Comparison of ENCODE assay signal across 7 mouse cellular contexts in genomic region chr8:108695242-108695880, GRCm38 (mm10).
DNase-seq lines count a peak whose midpoint lies in the region; ATAC-seq and TF ChIP-seq lines count a peak whose summit lies in the region.

No protein-coding gene starts in this region.

- no peaks in the 10 kb centered on the region for H3K9me3 ChIP-seq in kidney, postnatal 0 days (replicated peaks; ENCODE audit: low read length)
- no peaks in the 10 kb centered on the region for H3K9me3 ChIP-seq in forebrain, embryonic 13.5 days (replicated peaks)
- no peaks in the 10 kb centered on the region for H3K9me3 ChIP-seq in limb, embryonic 10.5 days (replicated peaks)
- no peaks in the 10 kb centered on the region for H3K9me3 ChIP-seq in neural tube, embryonic 15.5 days (replicated peaks)

- TF ChIP-seq CTCF in kidney, postnatal 0 days (IDR thresholded peaks at IDR 0.05; ENCODE audit: low read depth): no peak

- H3K27ac ChIP-seq in kidney, postnatal 0 days: no peak overlapping the region
- no peak overlapping the region for H3K27ac ChIP-seq in forebrain, embryonic 13.5 days
- peak overlapping the region; percentile 67 for H3K27ac ChIP-seq in limb, embryonic 10.5 days
- peak overlapping the region; percentile 75; the same call in 1 of the 2 replicates for H3K27ac ChIP-seq in neural tube, embryonic 15.5 days (replicated peaks)

- H3K4me3 ChIP-seq in kidney, postnatal 0 days (replicated peaks; ENCODE audit: low read depth, low read length): peak overlapping the region; percentile 31
- H3K4me3 ChIP-seq in forebrain, embryonic 13.5 days: peak overlapping the region; percentile 26
- peak overlapping the region; percentile 51 for H3K4me3 ChIP-seq in limb, embryonic 10.5 days
- peak overlapping the region; percentile 21 for H3K4me3 ChIP-seq in neural tube, embryonic 15.5 days (replicated peaks)

- H3K27me3 ChIP-seq in kidney, postnatal 0 days (ENCODE audit: insufficient read depth, low read length): peaks cover 55% of the 10 kb centered on the region
- H3K27me3 ChIP-seq in forebrain, embryonic 13.5 days: peaks cover 84% of the 10 kb centered on the region
- H3K27me3 ChIP-seq in limb, embryonic 10.5 days (ENCODE audit: low read depth, poor library complexity, severe bottlenecking): peaks cover 67% of the 10 kb centered on the region
- peaks cover 43% of the 10 kb centered on the region for H3K27me3 ChIP-seq in neural tube, embryonic 15.5 days (replicated peaks)

- no peaks in the 10 kb centered on the region for H3K36me3 ChIP-seq in kidney, postnatal 0 days (ENCODE audit: insufficient read depth, low read length)
- no peaks in the 10 kb centered on the region for H3K36me3 ChIP-seq in forebrain, embryonic 13.5 days (ENCODE audit: poor library complexity, severe bottlenecking)
- H3K36me3 ChIP-seq in limb, embryonic 10.5 days: no peaks in the 10 kb centered on the region
- no peaks in the 10 kb centered on the region for H3K36me3 ChIP-seq in neural tube, embryonic 15.5 days

- H3K9ac ChIP-seq in kidney, postnatal 0 days (ENCODE audit: low read depth, low read length): 0 out of 2 replicates have a peak overlapping the region, but pooled peaks have one; percentile 2
- H3K9ac ChIP-seq in forebrain, embryonic 13.5 days: peak overlapping the region; percentile 43; the same call in 1 of the 2 replicates
- peak overlapping the region; percentile 24 for H3K9ac ChIP-seq in neural tube, embryonic 15.5 days (replicated peaks)

- WGBS in kidney, postnatal 0 days: 13% methylated on average over 32 of the region's 32 CpGs
- WGBS in forebrain, embryonic 13.5 days: 5% methylated on average over 32 of the region's 32 CpGs
- 2% methylated on average over 32 of the region's 32 CpGs for WGBS in limb, embryonic 10.5 days
- 8% methylated on average over 32 of the region's 32 CpGs for WGBS in neural tube, embryonic 15.5 days

- no peak for ATAC-seq in kidney, postnatal 0 days (replicated peaks; ENCODE audit: low FRiP score, low read depth)
- no peak for ATAC-seq in forebrain, embryonic 13.5 days
- no peak for ATAC-seq in neural tube, embryonic 15.5 days (ENCODE audit: low FRiP score)
- no peak for ATAC-seq in erythroblast, adult 5-6 weeks (replicated peaks; ENCODE audit: low FRiP score, poor library complexity, severe bottlenecking)

- H3K4me1 ChIP-seq in kidney, postnatal 0 days (replicated peaks; ENCODE audit: insufficient read depth, low read length): peaks cover 15% of the 10 kb centered on the region
- peaks cover 48% of the 10 kb centered on the region for H3K4me1 ChIP-seq in forebrain, embryonic 13.5 days
- peaks cover 84% of the 10 kb centered on the region for H3K4me1 ChIP-seq in limb, embryonic 10.5 days
- H3K4me1 ChIP-seq in neural tube, embryonic 15.5 days: peaks cover 57% of the 10 kb centered on the region

- H3K4me2 ChIP-seq in kidney, postnatal 0 days (ENCODE audit: low read length): peak overlapping the region; percentile 56
- H3K4me2 ChIP-seq in forebrain, embryonic 13.5 days: peak overlapping the region; percentile 52
- peak overlapping the region; percentile 55 for H3K4me2 ChIP-seq in neural tube, embryonic 15.5 days

- no peak for DNase-seq in kidney, postnatal 0 days (ENCODE audit: low spot score)
- DNase-seq in kidney, postnatal 36 days: no peak
- DNase-seq in limb, embryonic 10.5 days (ENCODE audit: low spot score): no peak
- no peak for DNase-seq in natural killer cell, adult 2 months (ENCODE audit: low spot score in 2 of 2)

Comparison
In these comparisons a context has a peak if more than half of its experiments do, and no peak if none do; other contexts are left out.
1. H3K27ac ChIP-seq: peak in limb, embryonic 10.5 days (single experiment) and neural tube, embryonic 15.5 days (single experiment); none in kidney, postnatal 0 days (single experiment) and forebrain, embryonic 13.5 days (single experiment).
2. Peak in every context shown above with its lines, with median percentiles within 50 percentile points of each other: H3K4me2 ChIP-seq, H3K4me3 ChIP-seq and H3K9ac ChIP-seq.